Mouse (Mus musculus): Measurements from ENCODE around the gene Sap18b.

DNA sequence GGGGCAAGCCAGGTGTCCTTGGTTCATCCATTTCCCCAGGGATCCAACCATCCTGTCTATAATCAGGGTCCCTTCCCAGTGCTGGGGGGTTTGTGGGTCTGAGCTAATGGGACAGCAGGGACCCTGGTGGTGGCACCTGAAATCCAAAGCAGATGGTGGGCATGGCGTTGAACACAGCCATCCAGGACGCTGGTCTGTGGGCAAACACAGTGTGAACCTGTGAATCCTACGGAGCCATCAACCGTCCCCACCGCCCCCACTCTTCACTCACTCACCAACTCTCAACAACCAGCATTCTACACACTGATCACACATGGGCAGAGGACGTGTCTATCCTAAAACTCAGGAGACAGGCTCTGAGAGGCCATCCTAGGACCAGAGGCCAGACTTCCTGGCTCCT lies 18.8 kb downstream of the Sap18b start:
- no peak for TF ChIP-seq POLR2A (IDR thresholded peaks at IDR 0.05; ENCODE audit: low read depth, low read length)
- TF ChIP-seq CTCF (conservative IDR thresholded peaks at IDR 0.05; ENCODE audit: insufficient read depth, insufficient read length, low read depth, low read length): no peak

Measured in kidney, adult 2 months (tissue).